Mouse (Mus musculus) MEL (cell line): ENCODE measurements at regions not wholly inside any gene's neighbourhood (a gene's known extent, or its start where the extent isn't known, plus 50 kb on each side); places are given as distances from the start of the nearest gene placed in this dataset.

ENCODE experiments used
- CTCF ChIP-seq, 3 experiments: IDR thresholded peaks in 2 of 3; conservative IDR thresholded peaks in 1 of 3; 2 replicates each; pipeline ENCODE4 v1.5.1; 2011 to 2012; ENCODE audit warnings: low read length in 3 of 3, low read depth in 2 of 3, mild to moderate bottlenecking in 2 of 3, improper control_type of control experiment in 1 of 3, inconsistent platforms in 1 of 3, mixed read lengths in 1 of 3, moderate library complexity in 1 of 3; ENCODE audit not compliant: control insufficient read depth in 1 of 3, insufficient read depth in 1 of 3, poor library complexity in 1 of 3, severe bottlenecking in 1 of 3
- ELF1 ChIP-seq: IDR thresholded peaks from 2 replicates; pipeline ENCODE4 v1.6.1; 2014; ENCODE audit warnings: low read depth, mild to moderate bottlenecking, inconsistent platforms, low read length, improper control_type of control experiment, moderate library complexity
- EP300 ChIP-seq, 2 experiments: IDR thresholded peaks; 2 replicates each; pipeline ENCODE4 v1.6.1; 2011; ENCODE audit warnings: improper control_type of control experiment in 2 of 2, low read length in 2 of 2, low read depth in 1 of 2, mild to moderate bottlenecking in 1 of 2
- ETS1 ChIP-seq: IDR thresholded peaks from 2 replicates; pipeline ENCODE4 v1.6.1; 2012; ENCODE audit warnings: low read depth, mild to moderate bottlenecking, inconsistent platforms, low read length, improper control_type of control experiment, moderate library complexity
- GATA1 ChIP-seq: IDR thresholded peaks from 2 replicates; pipeline ENCODE4 v1.6.1; 2011; ENCODE audit warnings: low read depth, low read length, improper control_type of control experiment
- MAX ChIP-seq: IDR thresholded peaks from 2 replicates; pipeline ENCODE4 v1.6.1; 2011; ENCODE audit warnings: low read length, improper control_type of control experiment
- MEF2A ChIP-seq: IDR thresholded peaks from 2 replicates; pipeline ENCODE4 v1.6.1; 2014; ENCODE audit warnings: low read depth, mild to moderate bottlenecking, inconsistent platforms, low read length, improper control_type of control experiment; ENCODE audit not compliant: poor library complexity, insufficient replicate concordance, severe bottlenecking; ENCODE audit errors: extremely low read depth
- POLR2A ChIP-seq, 2 experiments: IDR thresholded peaks; 2 replicates each; pipeline ENCODE4 v1.6.1; 2011 to 2012; ENCODE audit warnings: low read length in 2 of 2, mild to moderate bottlenecking in 2 of 2, control low read depth in 1 of 2, improper control_type of control experiment in 1 of 2, low read depth in 1 of 2, moderate library complexity in 1 of 2; ENCODE audit not compliant: control insufficient read depth in 1 of 2, insufficient read depth in 1 of 2, poor library complexity in 1 of 2
- POLR2AphosphoS2 ChIP-seq: IDR thresholded peaks from 2 replicates; pipeline ENCODE4 v1.6.1; 2011; ENCODE audit warnings: low read length, improper control_type of control experiment
- TBP ChIP-seq: IDR thresholded peaks from 2 replicates; pipeline ENCODE4 v1.8.0; 2011; ENCODE audit warnings: low read depth, low read length, improper control_type of control experiment
- ZC3H11A ChIP-seq: IDR thresholded peaks from 2 replicates; pipeline ENCODE4 v1.6.1; 2012; ENCODE audit warnings: low read depth, mild to moderate bottlenecking, inconsistent platforms, low read length, improper control_type of control experiment

DNA sequence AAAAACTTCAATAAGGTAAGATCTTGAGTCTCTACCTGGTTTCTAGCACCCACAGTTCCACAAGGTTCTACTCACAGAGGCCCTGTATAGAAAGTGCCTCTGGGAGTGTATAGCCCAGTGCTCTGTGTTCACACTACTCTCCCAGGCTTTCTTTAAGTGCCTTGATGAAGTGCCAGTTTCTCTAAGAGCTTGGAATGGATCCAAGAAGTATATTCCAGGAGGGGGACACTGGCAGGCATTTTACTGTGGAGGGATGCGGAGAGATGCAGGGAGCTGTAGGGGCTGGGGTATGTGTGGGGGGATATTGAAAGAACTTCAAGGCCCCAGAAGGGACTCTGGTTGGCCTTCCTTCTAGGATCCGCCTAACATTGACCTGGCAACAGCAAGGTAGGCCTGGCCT is 204.9 kb downstream of the 1500009L16Rik start:
- TF ChIP-seq CTCF (IDR thresholded peaks at IDR 0.05 in 2 of 3, conservative IDR thresholded peaks at IDR 0.05 in 1 of 3; ENCODE audit: control insufficient read depth in 1 of 3, insufficient read depth in 1 of 3, low read depth in 2 of 3, low read length in 3 of 3, poor library complexity in 1 of 3, severe bottlenecking in 1 of 3) = no peak
- no peak for TF ChIP-seq POLR2A (IDR thresholded peaks at IDR 0.05; ENCODE audit: control insufficient read depth in 1 of 2, insufficient read depth in 1 of 2, low read depth in 1 of 2, low read length in 2 of 2, poor library complexity in 1 of 2)
- TF ChIP-seq EP300 (IDR thresholded peaks at IDR 0.05; ENCODE audit: low read depth in 1 of 2, low read length in 2 of 2) = no peak
- no peak for TF ChIP-seq POLR2AphosphoS2
- TF ChIP-seq ETS1 = no peak
- no peak for TF ChIP-seq MAX
- TF ChIP-seq MEF2A = no peak
- no peak for TF ChIP-seq ZC3H11A
- no peak for TF ChIP-seq TBP
- no peak for TF ChIP-seq GATA1
- TF ChIP-seq ELF1 = no peak
